ENCODE assay signal across 30 mouse cellular contexts in the genomic region with DNA sequence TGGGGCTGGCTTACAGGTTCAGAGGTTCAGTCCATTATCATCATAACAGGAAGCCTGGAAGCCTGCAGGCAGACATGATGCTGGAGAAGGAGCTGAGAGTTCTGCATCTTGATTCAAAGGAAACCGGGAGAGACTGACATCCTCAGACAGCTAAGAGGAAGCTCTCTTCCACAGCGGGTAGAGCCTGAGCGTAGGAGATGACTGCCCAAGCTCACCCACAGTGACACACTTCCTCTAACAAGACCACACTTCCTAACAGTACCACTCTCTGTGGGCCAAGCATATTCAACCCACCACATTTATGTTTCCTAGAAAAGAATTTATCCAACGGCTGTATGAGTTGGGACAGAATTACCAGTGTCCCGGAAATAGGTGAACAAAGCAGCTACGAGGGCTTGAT. TPM values are rescaled to one million over a fixed set of nuclear protein-coding genes. Genes with fewer than 3 reads are reported as not detected.
A peak's percentile ranks its signal among the peaks of the same experiment; 100 is the strongest.
DNase-seq lines count a peak whose midpoint lies in the region; ATAC-seq and TF ChIP-seq lines count a peak whose summit lies in the region.
"Had no signal": no experiment of that assay in that cellular context is flagged by ENCODE, and none has a peak within 500 bp of the region (broad histone marks: within the 10 kb centered on the region; RNA-seq: fewer than 3 reads in every experiment).

No protein-coding gene starts in this region.

- no peak for TF ChIP-seq CTCF in gastrocnemius, adult 2 months (IDR thresholded peaks at IDR 0.05)
- no peak for TF ChIP-seq CTCF in left cerebral cortex, adult 2 months (IDR thresholded peaks at IDR 0.05)
- TF ChIP-seq CTCF in bone marrow macrophage, adult 2 months (IDR thresholded peaks at IDR 0.05; ENCODE audit: low read depth, low read length), result no peak

- peaks cover 31% of the 10 kb centered on the region for H3K4me1 ChIP-seq in bone marrow macrophage, adult 2 months (ENCODE audit: control insufficient read depth, insufficient read depth, low read length)
- H3K4me1 ChIP-seq: hindbrain, embryonic 15.5 days; intestine, embryonic 15.5 days; liver, embryonic 13.5 days; midbrain, embryonic 15.5 days had no signal

- intact Hi-C loops in gastrocnemius, adult 2 months (cut with DNase I), result no loop called here
- intact Hi-C loops in left cerebral cortex, adult 2 months (cut with DNase I), result no loop called here

- no peak overlapping the region for H3K4me3 ChIP-seq in gastrocnemius, adult 2 months
- no peak overlapping the region for H3K4me3 ChIP-seq in left cerebral cortex, adult 2 months
- H3K4me3 ChIP-seq in bone marrow macrophage, adult 2 months (ENCODE audit: insufficient read depth, low read length), result no peak overlapping the region
- H3K4me3 ChIP-seq: embryonic facial prominence, embryonic 10.5 days; heart, embryonic 15.5 days; hindbrain, embryonic 15.5 days; intestine, embryonic 15.5 days; liver, embryonic 13.5 days; midbrain, embryonic 15.5 days; myocyte had no signal

- no peak for TF ChIP-seq POLR2A in bone marrow macrophage, adult 2 months (IDR thresholded peaks at IDR 0.05; ENCODE audit: borderline replicate concordance, low read depth, low read length)

- no peak for DNase-seq in gastrocnemius, adult 2 months
- no peak for DNase-seq in gastrocnemius, postnatal 10 days
- DNase-seq in left cerebral cortex, adult 2 months (ENCODE audit: extremely low spot score in 1 of 2, low spot score in 2 of 2), result no peak
- no peak for DNase-seq in left cerebral cortex, adult 8-10 months (ENCODE audit: low spot score in 2 of 2)
- no peak for DNase-seq in retina, embryonic 14.5 days (ENCODE audit: low spot score)
- no peak for DNase-seq in thymus, postnatal 36 days
- DNase-seq: adrenal gland, postnatal 25 days; cerebellum, adult 9-11 months; forebrain, postnatal 0 days; heart, postnatal 36 days; kidney, adult 8-10 months; kidney, postnatal 10 days; liver, embryonic 13.5 days; lung, adult 2 months; right cerebral cortex, postnatal 25 days had no signal

- peak overlapping the region; percentile 57 for H3K27ac ChIP-seq in gastrocnemius, adult 2 months
- peak overlapping the region; percentile 44; the same call in 1 of the 2 replicates for H3K27ac ChIP-seq in left cerebral cortex, adult 2 months
- peak overlapping the region; percentile 70 for H3K27ac ChIP-seq in bone marrow macrophage, adult 2 months (ENCODE audit: insufficient read depth, low read depth, low read length)
- H3K27ac ChIP-seq: embryonic facial prominence, embryonic 10.5 days; heart, embryonic 15.5 days; hindbrain, embryonic 15.5 days; intestine, embryonic 15.5 days; liver, embryonic 13.5 days; midbrain, embryonic 15.5 days; stomach, postnatal 0 days had no signal

- ATAC-seq in monocyte, adult 5-6 weeks (replicated peaks; ENCODE audit: insufficient number of reproducible peaks, low FRiP score, low TSS enrichment, poor library complexity, severe bottlenecking), result peak; percentile 64
- ATAC-seq: CD4-positive, CD25-positive, alpha-beta regulatory T cell, adult 4 months; forebrain, postnatal 0 days; intestine, embryonic 15.5 days; midbrain, embryonic 15.5 days had no signal

RNA-seq across cellular contexts. Expression of gene Rhoq, which starts 15.6 kb away (rescaled TPM):
- 100 to 1,000 TPM; 168 to 172 TPM for total RNA-seq in gastrocnemius, adult 2 months (2021)
- 100 to 1,000 TPM; 145 to 153 TPM for total RNA-seq in gastrocnemius, postnatal 10 days (2021)
- 10 to 100 TPM; 35.6 to 45.0 TPM for total RNA-seq in left cerebral cortex, adult 2 months (2021)
- total RNA-seq in left cerebral cortex, adult 8-10 months (2022), result 10 to 100 TPM; 31.8 to 39.5 (median 36.6) TPM
- polyA plus RNA-seq in bone marrow macrophage, adult 2 months (2012; ENCODE audit: insufficient read depth, insufficient read length, missing spikeins), result 45.7 and 50.2 TPM in 2 replicates
- 56.4 to 70.3 TPM (median 57.8 TPM) in 3 replicates for total RNA-seq in monocyte, adult 5-6 weeks (2017)

RNA-seq across cellular contexts. Expression of gene Atp6v1e2, which starts 30.8 kb away (rescaled TPM):
- not detected for total RNA-seq in gastrocnemius, adult 2 months (2021)
- total RNA-seq in gastrocnemius, postnatal 10 days (2021), result not detected
- total RNA-seq in left cerebral cortex, adult 2 months (2021), result not detected
- not detected for total RNA-seq in left cerebral cortex, adult 8-10 months (2022)
- not detected in 2 replicates for polyA plus RNA-seq in bone marrow macrophage, adult 2 months (2012; ENCODE audit: insufficient read depth, insufficient read length, missing spikeins)
- total RNA-seq in monocyte, adult 5-6 weeks (2017), result not detected in 3 replicates
- total RNA-seq: adrenal gland, postnatal 25 days; forebrain, postnatal 0 days; gastrocnemius, adult 18-20 months; heart, postnatal 36 days; left cerebral cortex, postnatal 36 days had no signal
- polyA plus RNA-seq: CD4-positive, CD25-positive, alpha-beta regulatory T cell, adult 4 months; cortical plate, adult 2 months; embryonic facial prominence, embryonic 10.5 days; intestine, embryonic 15.5 days; limb, embryonic 14.5 days; liver, embryonic 13.5 days; lung, adult 2 months; midbrain, embryonic 15.5 days; myocyte; thymus, postnatal 0 days had no signal

RNA-seq across cellular contexts. Expression of gene Pigf, which starts 46.7 kb away (rescaled TPM):
- 1 to 10 TPM; 2.2 to 2.7 TPM for total RNA-seq in gastrocnemius, adult 2 months (2021)
- 1 to 10 TPM; 3.8 to 4.1 TPM for total RNA-seq in gastrocnemius, postnatal 10 days (2021)
- 10 to 100 TPM; 18.9 to 21.3 TPM for total RNA-seq in left cerebral cortex, adult 2 months (2021)
- total RNA-seq in left cerebral cortex, adult 8-10 months (2022), result 10 to 100 TPM; 18.0 to 21.0 (median 20.5) TPM
- polyA plus RNA-seq in bone marrow macrophage, adult 2 months (2012; ENCODE audit: insufficient read depth, insufficient read length, missing spikeins), result 9.6 and 12.6 TPM in 2 replicates
- total RNA-seq in monocyte, adult 5-6 weeks (2017), result 30.8 to 39.6 TPM (median 32.3 TPM) in 3 replicates

RNA-seq across cellular contexts. Expression of gene Cript, which starts 46.9 kb away (rescaled TPM):
- 10 to 100 TPM; 46.1 to 51.7 TPM for total RNA-seq in gastrocnemius, adult 2 months (2021)
- total RNA-seq in gastrocnemius, postnatal 10 days (2021), result 10 to 100 TPM; 26.3 to 29.2 TPM
- 10 to 100 TPM; 62.1 to 64.1 TPM for total RNA-seq in left cerebral cortex, adult 2 months (2021)
- total RNA-seq in left cerebral cortex, adult 8-10 months (2022), result 10 to 100 TPM; 54.1 to 75.8 (median 67.2) TPM
- 60.7 and 69.6 TPM in 2 replicates for polyA plus RNA-seq in bone marrow macrophage, adult 2 months (2012; ENCODE audit: insufficient read depth, insufficient read length, missing spikeins)
- total RNA-seq in monocyte, adult 5-6 weeks (2017), result 82.6 to 104 TPM (median 101 TPM) in 3 replicates
